Mouse (Mus musculus): ENCODE measurements around the gene Nol11.
A peak's percentile ranks its signal among the peaks of the same experiment; 100 is the strongest.
"Not testable (repeated sequence)": the region's sequence is repeated elsewhere in the genome, so short reads cannot be mapped to it uniquely, and the experiment has no call there.

Gene Nol11

GRCm38 (mm10) chr11:107155292-107155691 is 33.9 kb downstream of the Nol11 start:
- no peak for DNase-seq (ENCODE audit: low spot score)

GRCm38 (mm10) chr11:107154431-107154830 is 34.8 kb downstream of the Nol11 start:
- DNase-seq (ENCODE audit: low spot score) = no peak

DNA sequence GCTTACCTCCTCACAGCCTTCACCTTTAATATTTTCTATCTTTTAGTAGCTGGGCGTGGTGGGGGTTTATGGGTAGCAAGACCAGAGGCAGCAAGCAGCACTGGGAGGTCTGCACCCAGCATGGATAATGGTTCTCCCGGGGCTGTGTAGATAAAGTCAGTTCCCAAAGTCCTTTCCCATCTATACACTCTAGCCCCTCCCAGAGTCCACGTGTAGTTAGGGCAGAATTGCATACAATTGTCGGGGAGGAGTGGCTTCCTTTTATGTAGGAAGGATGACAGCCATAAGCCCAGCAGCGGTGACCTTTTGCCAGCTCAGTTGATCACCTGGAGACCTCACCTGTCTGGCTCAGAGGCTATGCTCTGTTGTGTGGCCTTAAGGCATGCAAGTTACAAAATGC is 35.5 kb downstream of the Nol11 start:
- DNase-seq (ENCODE audit: low spot score) = no peak

DNA sequence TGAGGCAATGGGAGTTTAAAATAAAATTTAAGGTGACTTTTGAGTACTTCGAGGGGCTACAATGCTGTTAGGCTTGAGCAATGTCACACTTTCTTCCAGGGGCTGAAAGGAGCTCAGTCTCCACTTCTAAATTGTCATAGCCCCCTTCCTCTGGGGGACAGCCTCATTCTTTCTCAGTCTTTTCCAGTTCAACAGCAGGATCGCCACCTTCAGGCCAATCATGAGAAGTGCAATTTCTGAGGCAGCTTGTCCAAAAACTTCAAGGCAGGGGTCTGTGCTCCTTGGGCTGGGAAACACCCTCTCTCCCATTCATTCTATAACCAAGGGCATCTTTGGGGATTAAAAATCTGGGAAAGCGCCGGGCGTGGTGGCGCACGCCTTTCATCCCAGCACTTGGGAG is 37.4 kb downstream of the Nol11 start:
- DNase-seq (ENCODE audit: low spot score) = peak; percentile 20

GRCm38 (mm10) chr11:107143956-107144355 is 45.2 kb downstream of the Nol11 start:
- DNase-seq (ENCODE audit: low spot score) = not testable (repeated sequence)

- DNase-seq (ENCODE audit: low spot score) = no peak
Observed at GRCm38 (mm10) chr11:107142382-107142781, 46.8 kb downstream of the Nol11 start.

DNA sequence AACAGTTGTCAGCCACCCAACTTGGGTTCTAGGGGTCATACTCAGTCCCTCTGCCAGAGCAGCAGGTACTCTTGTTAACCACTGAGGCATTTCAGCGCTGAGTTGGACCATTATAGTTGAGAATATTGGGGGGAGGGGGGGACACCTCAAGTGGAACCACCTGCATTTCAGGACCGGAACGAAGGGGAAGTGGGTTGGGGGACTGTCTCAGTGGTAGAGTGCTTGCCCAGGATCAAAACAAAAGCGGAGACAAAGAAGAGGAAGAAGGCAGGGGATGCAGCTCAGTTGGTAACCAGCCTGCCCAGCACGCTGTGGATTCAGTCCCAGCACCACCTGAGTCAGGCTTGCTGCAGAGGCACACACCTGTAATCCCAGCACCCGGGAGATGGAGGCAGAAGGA is 48.4 kb downstream of the Nol11 start:
- DNase-seq (ENCODE audit: low spot score) = no peak

- DNase-seq (ENCODE audit: low spot score) = no peak
Observed at GRCm38 (mm10) chr11:107138633-107139032, 50.5 kb downstream of the Nol11 start.

- DNase-seq (ENCODE audit: low spot score) = no peak
Observed at GRCm38 (mm10) chr11:107137593-107137992, 51.6 kb downstream of the Nol11 start.

DNA sequence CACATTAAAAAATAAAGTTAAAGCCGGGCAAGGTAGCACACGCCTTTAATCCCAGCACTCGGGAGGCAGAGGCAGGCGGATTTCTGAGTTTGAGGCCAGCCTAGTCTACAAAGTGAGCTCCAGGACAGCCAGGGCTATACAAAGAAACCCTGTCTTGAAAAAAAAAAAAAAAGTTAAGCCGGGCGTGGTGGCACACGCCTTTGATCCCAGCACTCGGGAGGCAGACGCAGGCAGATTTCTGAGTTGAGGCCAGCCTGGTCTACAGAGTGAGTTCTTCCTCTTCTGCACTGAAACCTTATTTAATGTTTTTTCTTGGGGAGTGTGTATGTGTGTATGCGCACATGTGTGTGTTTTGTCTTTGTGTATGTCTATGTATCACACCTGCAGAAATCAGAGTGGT is 52.7 kb downstream of the Nol11 start:
- DNase-seq (ENCODE audit: low spot score) = not testable (repeated sequence)

- no peak for DNase-seq (ENCODE audit: low spot score)
Observed at GRCm38 (mm10) chr11:107135741-107136140, 53.4 kb downstream of the Nol11 start.

GRCm38 (mm10) chr11:107132426-107132825 is 56.8 kb downstream of the Nol11 start:
- DNase-seq (ENCODE audit: low spot score) = peak; percentile 64

- peak; percentile 92 for DNase-seq (ENCODE audit: low spot score)
Observed at GRCm38 (mm10) chr11:107131749-107132421, 57.3 kb downstream of the Nol11 start, which contains the start of gene Bptf. TSS of gene Bptf (minus strand) at chr11:107132127.

DNA sequence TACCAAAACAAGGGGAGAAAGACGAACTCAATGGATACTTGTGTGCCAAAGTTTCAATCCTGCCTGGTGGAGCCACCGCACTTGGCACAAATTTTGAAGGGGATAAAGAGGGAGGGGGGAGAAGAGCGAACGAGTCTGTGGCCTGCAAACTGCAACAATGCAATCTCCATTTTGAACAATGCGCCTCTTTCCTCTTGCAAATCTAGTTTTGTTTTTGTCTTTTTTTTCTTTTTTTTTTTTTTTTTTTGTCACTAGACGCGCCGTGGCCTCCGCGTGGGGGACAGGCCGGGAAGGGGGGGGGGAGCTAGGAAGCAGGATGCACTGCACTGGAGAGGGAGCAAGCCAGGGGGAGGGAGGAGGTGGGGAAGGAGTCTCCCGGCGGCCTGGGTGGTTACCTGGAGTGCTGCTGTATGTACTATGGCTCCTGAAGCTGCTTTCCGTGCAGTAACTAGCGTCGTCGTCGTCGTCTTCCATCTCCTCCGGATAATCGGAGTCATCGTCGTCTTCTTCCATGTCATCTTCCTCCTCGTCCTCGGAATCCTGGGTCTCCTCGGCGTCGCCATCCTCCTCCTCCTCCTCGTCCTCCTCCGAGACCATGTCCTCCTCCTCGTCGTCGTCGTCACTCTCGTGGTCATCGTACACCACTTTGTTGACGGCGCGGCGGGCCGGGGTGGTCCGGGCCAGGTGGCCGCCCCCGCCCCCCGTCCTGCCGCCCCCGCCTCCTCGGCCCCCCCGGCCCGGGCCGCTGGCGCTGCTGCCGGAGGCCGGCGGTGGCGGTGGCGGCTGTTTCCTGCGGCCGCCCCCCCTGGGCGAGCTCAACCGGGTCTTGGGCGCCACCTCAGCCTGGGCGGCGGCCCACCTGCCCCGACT is 58.1 kb downstream of the Nol11 start:
- DNase-seq (ENCODE audit: low spot score) = peak; percentile 73

DNA sequence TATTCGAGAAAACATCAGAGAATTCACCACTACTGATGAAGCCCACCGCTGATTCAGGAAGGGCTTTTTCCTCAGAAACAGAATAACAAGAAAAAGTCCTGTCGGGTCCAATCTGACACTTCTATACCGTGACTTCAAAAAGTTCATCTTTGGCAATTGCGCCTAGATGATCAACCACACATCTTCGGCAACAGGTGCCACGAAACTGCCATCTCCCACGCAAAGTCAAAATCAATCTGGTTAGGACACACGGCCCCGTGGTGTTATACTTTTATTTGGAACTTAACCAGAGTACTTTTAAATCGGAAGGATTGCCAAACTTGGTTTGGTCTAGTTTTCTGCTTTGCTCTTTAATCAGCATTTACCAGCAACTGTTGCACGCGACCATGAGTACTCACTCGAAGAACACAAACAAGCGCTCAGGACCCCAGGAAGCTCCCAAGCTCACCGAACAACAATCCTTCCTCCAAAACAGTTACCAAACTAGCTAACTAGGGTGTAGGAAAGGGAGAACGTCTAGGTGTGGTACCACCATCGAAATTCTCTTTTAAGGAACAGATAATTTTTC is 58.9 kb downstream of the Nol11 start:
- peak; percentile 63 for DNase-seq (ENCODE audit: low spot score)

DNA sequence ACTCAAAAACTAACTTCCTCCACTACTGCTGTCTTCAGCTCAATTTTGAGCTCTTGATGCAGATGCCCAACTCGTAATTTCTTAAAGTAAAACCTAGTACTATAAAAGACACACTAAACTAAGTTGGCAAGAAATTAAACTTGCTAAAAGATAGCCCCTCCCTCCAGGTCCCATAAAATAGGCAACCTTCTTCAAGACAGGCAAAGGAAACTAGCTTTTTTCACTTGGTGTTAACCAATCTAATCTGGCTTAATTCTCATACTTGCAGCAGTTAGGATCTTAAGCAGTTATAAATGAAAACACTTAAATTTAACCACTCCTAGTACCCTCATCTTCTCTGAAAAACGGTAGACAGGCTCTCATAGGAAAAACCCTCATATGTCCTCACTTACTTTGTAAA is 59.5 kb downstream of the Nol11 start:
- no peak for DNase-seq (ENCODE audit: low spot score)

DNA sequence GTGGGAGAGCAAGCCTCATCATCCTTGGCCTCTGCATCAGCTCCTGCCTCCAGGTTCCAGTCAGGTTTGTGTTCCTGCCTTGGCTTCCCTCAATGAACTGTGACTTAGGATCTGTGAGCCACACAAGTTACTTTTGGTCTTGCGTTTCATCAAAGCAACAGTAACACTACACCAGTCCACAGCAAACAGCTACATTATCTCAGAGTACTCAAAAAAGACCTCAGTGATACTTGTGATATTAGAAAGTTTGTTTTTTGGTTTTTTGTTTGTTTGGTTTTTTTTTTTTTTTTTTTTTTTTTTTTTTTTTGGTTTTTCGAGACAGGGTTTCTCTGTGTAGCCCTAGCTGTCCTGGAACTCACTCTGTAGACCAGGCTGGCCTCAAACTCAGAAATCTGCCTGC is 62.5 kb downstream of the Nol11 start:
- DNase-seq (ENCODE audit: low spot score) = not testable (repeated sequence)

GRCm38 (mm10) chr11:107125011-107125410 is 64.2 kb downstream of the Nol11 start:
- no peak for DNase-seq (ENCODE audit: low spot score)

GRCm38 (mm10) chr11:107124327-107124731 is 64.9 kb downstream of the Nol11 start:
- no peak for DNase-seq (ENCODE audit: low spot score)

- DNase-seq (ENCODE audit: low spot score) = no peak
Observed at GRCm38 (mm10) chr11:107117789-107118188, 71.4 kb downstream of the Nol11 start.

Data from embryo, embryonic 10.5 days (tissue).